Mouse (Mus musculus) c-Kit-positive CD71-negative TER-119-negative erythroid progenitor cells, embryonic 14.5 days (primary cell): Measurements from ENCODE around the gene C1ql2.

Source experiments
- DNase-seq: peaks from one replicate; pipeline ENCODE4 v3.0.0-alpha.2; 2013; ENCODE audit warnings: low read depth

C1ql2 gene

DNA sequence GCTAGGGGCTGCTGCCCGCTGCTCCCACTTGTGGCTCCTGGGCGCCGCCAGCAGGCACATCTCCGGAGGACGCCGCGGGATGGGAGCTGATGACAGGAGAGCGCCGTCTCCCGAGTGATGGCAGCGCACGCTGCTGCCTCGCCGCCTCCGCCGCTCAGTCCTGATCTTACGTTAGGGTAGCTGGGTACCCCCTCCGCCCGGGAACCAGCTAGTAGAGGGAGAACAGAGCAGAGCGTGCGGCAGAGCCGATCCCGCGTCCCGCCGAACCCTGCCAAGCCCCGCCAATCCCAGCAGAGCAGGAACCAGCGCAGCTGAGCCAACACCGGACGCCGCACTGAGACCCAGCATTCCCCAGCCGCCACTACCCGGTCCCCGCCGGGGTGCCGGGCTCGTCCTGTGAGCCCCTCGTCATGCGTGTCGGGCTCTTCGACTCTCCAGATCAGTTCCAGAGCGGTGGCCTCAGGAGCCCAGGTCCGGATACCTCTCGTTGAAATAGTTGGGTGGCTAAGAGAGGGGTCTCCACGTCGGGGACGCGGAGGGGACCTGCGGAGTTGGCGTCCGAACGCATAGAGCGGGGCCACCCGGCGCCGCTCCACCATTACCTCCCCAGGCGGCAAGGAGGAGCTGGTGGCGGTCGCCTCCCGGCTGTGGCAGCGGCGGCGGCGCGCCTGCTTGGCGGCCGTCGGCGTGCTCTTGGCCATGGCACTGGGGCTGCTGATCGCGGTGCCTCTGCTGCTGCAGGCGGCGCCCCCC, at the start of gene C1ql2:
C1ql2 (plus strand) TSS at position 164 of the 753 bp plus-strand sequence.
- no peak for DNase-seq

DNA sequence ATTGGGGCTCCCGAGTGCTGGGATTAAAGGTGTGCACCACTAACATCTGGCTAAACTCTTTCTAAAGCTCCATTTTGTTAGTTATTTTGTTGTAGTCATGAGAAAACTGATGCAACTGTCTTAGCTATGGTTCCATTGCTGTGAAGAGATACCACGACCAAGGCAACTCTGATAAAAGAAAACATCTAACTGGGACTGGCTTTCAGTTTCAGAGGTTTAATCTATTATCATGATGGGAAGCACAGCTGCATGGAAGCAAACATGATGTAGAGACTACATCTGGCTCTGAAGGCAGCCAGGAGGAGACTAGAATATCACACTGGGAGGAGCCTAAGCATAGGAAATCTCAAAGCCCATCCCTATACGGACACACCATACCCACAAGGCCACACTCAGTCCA, 48.7 kb upstream of the C1ql2 start:
- no peak for DNase-seq

DNA sequence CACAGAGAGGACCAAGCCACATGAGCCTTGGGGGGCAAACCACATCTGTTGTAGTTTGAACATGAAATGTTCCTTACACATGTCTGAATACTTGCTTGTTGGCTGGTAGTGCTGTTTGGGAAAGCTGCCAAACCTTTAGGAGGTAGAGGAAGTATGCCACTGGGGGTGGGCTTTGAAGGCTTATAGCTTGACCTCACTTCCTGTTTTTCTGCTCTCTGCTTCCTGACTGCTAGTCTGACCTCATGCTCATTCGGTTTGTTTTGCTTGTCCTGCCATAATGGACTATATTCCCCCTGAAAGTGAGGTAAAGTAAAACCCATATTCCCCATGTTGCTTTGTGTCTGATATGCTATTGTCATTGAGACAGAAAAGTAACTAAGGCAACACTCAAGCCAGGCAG, 46.6 kb upstream of the C1ql2 start:
- no peak for DNase-seq

DNA sequence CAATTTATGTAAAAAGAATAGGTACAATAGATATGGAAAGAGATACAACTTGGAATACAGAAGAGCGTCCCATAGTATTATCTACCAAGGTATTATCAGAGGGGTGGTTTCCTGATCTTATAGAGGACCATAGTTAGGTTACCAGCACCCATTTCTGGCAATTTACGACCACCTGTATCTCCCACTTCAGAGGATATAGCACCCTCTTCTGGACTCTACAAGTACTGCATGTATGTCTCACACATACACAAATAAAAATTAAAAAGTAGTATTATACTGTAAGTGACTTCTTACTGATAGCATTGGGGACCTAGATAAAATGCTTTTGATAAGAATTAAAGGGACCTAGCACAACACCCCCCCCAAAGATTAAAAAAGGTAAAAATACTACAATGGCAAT, 43.4 kb upstream of the C1ql2 start:
- no peak for DNase-seq

DNA sequence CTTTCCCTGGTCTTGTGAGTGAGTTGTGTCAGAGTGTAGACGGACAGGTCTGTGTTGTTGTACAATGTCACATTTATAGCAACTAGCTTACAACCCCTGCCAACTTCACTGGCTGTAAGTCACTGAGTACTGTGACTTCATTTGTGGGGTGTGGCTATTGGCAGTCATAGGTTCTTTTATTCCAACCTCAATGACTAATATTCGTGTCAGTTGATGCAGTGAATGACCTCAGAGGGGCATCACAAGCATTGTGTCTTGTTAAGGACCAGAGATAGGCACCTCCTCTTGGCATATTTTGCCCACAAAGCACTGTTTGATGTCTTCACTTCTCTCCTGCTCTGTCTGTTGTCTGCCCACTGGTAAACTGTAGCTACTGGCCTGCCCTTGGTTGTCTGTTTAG, 34.6 kb upstream of the C1ql2 start:
- no peak for DNase-seq

DNA sequence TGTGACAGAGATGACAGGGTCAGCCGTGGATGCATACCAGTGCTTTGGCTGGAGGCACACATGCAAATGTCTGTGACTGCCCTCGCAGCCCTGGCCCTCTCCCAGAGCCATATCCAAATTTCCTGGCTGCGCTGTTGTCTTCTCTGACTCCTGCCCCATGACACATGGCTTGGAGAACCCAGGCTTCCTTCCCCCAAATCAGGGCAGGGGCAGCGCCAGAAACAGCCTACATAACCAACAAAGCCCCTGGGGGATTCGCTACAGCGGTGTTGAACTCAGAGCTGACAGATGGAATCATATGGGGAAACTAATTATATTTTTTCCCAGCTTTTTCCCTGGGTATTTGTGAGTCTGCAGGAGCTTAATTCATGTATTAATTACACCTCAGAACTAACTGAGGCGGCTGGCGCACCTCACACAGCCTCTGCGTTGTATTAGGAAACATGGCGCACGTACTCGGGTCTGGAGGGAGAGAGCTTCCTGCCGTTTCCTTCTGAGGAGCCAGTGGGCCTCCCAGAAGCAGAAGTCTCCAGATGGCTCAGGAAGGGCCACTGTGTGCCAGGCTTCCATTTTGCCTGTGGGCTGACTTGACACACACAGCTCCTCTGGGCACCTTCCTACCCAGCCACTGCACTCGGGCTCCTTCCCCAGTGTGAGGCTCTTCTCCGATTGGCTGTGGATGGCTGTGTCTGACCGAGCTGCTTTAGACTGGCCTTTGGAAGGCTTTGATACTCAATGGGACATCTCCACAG, 18.9 kb upstream of the C1ql2 start:
- no peak for DNase-seq

DNA sequence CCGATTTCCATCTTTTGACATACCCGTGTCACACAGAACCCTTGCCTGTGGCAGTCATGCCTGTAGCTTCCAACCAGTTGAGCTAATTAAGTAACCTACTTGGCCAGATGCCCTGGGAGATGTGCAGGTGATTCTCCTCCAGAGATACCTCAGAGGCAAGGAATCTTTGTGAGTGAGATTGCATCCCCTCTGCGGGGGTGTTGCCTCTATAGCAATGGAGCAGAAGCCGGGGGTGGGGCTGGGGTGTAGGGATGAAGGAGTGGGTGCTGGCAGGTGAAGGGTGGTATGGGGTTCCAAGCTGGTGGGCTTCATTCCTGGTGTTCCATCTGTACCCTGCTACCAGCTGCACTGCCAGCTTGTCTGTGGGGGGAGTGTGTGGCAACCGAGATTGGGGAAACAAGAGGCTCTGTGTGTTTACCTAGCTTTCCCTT, 17.2 kb upstream of the C1ql2 start:
- DNase-seq = no peak

DNA sequence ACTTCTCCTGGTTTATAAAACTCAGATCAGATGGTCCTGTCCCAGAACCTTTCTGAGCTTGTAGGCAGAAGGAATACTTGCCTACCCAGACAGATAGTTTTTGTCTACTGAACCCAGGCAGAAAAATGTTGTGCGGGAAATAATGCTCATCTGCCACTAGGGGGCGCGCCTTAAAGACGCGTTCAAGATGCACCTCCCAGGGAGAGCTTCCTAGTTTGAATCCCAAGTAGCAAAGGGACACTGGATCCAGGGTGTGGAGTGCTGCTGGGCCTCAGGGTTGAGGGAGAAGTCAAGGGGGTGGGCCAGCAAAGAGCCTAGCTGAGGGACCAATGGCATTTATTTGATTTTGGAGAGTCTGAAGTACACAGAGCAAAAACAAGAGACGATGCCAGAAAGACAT, 12.7 kb upstream of the C1ql2 start:
- DNase-seq = peak; percentile 53

DNA sequence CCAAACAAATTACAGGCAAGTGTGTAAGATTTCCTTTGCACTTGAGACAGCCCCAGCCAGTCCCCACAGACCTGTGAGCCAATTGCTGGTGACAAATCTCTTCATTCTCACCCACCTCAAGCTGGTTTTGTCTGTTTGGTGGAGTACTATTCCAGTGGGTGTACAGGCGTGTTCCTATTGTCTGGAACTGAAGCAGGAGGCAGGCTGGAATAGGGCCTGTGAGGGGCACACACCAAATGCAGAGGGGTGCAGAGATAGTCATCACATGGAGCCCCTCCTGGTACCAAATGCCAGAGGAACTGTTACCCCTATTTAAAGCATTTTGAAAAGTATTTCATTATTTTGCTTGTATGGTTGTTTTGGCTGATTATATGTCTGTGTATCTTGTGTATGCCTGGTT, 12.2 kb upstream of the C1ql2 start:
- no peak for DNase-seq

DNA sequence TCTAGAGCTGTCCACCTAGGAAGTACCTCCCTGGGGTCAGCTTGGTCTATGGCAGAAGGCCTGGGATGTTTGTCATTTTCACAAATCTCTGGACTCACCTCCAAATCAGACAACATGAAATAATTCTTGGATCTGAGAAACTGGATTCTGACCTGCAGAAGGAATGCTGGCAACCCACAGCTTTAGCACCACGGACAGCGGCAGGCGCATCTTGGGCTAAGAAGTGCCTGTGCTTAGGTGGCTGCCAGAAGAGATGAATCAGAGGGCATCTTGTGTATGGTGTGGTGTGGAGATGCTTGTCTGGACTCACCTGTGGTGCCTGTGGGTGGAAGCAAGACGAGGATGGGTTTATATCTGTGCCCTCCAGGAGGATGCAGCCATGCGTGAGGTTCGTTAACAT, 8.5 kb upstream of the C1ql2 start:
- peak; percentile 35 for DNase-seq

DNA sequence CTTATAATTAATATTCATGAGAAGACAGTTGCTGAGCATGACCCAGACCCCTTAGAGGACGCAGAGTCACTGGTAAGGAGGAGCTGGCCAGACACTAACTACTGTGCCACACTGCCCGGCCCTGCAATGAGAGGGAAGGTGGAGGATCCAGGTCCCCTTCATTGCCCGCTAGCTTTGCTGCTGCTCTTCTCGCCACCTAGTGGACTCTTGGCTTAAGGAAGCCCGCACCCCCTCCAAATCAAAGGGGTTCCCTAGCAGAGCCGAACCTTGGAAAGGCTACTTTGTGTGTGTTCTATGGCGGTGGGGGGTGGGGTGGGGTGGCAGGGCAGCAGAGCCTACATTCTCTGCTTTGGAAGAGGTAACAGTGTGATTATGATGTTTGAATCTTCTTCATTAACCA, 2.4 kb upstream of the C1ql2 start:
- DNase-seq = no peak

DNA sequence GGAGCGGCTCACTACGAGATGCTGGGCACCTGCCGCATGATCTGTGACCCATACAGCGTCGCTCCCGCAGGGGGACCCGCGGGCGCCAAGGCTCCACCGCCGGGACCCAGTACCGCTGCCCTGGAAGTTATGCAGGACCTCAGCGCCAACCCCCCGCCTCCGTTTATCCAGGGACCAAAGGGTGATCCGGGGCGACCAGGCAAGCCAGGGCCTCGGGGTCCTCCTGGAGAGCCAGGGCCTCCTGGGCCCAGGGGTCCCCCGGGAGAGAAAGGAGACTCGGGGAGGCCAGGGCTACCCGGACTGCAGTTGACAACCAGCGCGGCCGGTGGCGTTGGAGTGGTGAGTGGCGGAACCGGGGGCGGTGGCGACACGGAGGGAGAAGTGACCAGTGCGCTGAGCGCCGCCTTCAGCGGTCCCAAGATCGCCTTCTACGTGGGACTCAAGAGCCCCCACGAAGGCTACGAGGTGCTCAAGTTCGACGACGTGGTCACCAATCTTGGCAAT, 842 bp downstream of the C1ql2 start:
- no peak for DNase-seq

DNA sequence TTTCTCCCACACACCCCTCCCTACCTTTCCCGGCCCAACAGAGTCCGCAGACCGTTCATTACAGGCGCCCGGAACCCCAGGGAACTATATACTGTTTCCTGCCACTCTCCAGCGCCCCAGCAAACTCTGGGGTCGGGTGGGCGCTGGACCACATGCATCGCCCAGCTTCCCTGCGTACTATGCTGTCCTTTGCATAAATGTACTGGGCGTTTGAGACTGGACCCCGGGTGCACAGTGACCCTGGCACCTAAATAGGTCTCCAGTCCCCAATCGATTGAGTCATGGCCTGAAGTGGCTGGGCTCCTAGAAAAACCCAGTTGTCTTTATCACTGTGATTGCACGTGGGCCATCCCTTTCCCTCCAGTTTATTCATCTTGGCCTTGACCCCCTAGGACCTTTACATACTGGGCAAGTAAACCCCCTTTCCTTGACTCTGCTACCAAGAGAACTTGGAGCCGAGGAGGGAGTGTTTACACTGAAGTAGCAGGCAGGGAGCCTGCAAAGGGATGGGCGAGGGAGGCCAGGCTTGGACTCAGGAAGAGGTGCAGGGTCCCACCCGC, 1.5 kb downstream of the C1ql2 start:
- no peak for DNase-seq

DNA sequence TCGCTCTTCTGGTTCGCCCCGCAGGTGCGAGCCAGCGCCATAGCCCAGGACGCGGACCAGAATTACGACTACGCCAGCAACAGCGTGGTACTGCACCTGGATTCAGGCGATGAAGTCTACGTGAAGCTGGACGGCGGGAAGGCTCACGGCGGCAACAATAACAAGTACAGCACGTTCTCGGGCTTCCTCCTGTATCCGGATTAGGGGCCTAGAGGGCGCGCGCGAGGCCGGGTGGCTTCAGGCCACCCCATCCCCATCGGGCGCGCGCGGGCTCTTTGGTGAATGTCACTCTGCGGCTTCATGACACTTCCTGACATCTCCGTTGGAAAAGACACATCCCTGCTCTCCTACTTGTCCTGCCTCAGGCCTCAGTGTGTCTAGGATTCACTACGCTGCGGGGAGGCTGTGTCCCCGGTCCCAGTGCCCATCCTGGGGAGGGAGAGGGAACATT, 2.0 kb downstream of the C1ql2 start:
- DNase-seq = peak; percentile 14

DNA sequence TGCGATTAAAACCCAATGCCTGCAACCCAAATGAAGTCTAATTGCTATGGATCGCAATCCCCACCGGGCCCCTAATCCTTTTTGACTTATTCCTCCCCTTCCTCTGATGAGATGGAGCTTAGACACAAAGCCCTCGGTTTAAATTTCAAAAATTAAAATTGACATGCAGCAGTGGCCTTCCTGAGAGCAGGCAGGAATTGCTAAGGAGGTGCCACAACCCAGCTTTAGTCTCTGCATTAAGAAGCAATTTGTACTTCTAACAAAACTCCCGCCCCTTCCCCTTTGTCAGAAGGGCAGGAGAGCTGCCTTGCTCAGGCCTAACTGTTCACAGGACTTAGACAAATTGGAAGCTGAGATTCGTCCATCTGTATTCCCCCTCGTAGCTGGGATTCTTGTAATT, 4.6 kb downstream of the C1ql2 start:
- no peak for DNase-seq

DNA sequence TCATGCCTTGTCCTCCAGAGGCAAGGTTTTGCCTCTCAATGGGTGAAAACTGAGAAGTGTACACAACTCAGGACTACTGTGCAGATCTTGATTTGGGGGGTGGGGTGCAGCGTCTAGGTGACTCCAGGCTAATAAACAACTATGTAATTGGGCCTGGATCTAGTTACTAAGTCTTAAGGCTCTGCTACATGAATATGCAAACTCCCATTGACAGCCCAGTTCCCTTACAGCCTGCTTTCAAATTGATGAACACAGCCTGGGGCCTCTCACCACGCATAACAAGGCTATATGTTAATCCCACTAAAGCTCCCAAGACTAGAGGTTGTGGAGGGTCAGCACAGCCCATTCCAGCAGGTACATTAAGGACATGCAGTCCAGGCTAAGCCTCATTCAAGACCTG, 14.0 kb downstream of the C1ql2 start:
- DNase-seq = no peak

DNA sequence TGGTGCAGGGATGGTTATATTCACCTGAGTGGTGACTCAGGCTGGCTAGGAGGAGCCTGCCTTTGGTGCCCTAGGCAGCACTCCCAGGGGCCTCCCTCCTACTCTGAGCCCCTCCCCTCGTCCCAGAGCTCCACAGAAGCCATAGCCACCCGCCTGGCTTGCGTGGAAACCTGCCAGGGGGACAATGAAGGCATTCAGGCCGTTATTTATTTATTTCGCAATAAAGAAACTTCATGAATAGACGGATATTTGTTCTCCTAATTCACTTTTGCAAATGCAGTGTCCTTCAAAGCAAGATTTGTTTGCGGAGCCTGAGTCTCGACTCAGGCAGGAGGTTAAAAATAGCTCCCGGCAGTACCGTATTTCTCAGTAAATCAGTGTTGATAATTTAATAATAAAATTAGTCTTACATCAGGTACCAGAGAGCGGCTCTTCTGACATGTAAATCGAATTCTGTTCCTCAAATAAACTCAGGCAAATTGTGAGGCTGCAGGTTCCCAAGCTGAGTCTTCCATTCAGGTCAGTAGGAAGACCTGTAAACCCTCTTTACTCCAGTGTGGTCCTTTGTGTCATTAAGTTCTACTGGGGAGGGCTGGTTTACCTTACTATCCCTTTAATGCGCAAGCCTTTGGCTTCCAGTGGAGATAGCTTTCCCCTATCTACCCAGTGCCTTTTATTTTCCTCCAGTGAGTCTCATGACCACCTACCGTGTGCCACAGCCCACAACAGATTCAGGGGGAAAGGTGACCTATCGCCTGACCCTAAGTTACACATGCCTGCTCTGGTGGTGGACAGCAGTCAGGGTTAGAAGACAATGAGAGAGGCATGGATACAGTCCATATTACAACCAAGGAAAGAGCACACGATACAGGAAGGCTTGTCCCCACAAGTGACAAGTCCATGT, 17.2 kb downstream of the C1ql2 start:
- DNase-seq = no peak

DNA sequence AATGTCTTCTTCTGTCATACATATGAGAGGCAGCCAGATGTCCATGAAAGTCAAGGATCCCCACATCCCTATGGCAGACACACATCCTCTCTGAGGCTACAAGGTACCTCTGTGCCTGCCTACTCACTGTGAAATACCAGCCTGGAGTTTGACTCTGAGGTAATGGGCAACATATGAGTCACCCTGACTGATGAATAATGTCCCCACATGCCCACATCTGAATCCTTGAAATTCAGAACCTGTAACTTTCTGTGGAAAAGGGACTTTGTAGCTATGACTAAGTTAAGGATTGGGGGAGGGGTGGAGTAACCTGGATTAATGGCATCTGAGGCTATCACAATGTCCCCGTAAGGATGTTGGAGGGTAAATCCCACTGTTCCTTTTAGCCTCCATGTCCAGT, 23.3 kb downstream of the C1ql2 start:
- no peak for DNase-seq

DNA sequence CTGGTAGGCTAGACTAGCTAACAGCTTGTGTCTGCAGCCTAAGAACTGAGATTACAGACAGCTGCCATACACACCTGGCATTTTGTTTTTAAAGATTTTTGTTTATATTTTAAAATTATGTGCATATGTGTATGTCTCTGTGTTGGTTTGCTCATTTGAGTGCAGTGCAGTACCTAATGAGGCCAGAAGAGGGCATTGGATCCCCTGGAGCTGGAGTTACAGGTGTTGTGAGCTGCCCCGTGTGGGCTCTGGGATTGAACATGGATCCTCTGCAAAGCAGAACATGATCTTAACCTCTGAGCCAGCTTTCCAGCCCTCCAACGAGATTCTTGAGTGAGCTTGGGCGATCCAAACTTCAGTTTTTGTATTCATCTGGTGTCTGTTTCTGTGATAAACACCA, 27.8 kb downstream of the C1ql2 start:
- no peak for DNase-seq

DNA sequence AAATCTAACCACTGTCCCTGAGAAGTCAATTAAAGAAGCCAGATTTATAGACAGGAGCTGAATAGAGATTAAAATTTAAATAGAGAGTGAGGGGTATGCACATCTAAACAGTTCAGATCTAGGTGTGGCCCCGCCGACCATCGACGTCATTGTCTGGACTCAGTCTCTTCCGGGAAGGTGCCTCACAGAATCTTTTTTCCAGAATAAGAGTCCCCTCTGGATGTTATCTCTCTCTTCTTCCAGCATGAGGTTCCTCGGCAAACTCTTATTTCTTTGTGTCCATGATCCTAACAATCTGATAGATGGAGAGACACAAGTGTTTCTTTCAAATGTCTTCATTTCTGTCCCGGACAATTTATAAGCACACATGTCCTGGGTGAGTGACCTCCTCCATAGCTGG, 33.7 kb downstream of the C1ql2 start:
- no peak for DNase-seq

DNA sequence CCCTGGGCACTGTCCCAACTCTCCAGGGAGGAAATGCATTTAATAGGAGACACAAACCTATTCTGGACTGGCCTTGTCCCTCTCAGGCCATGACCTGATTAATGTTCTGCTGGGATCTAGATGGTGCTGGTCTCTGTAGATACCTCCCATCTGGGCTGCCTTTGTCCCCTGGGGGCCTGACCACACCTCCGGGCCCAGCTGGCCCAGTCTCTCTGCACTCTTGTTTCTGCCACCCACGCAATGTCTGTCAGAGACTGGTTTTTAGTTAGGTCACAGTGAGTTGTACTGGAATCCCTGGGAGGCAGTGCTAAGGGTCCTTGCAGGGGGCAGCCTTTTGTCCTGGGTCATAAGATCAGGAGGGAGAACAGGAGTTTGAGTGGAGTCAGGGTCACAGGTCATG, 34.5 kb downstream of the C1ql2 start:
- DNase-seq = no peak

DNA sequence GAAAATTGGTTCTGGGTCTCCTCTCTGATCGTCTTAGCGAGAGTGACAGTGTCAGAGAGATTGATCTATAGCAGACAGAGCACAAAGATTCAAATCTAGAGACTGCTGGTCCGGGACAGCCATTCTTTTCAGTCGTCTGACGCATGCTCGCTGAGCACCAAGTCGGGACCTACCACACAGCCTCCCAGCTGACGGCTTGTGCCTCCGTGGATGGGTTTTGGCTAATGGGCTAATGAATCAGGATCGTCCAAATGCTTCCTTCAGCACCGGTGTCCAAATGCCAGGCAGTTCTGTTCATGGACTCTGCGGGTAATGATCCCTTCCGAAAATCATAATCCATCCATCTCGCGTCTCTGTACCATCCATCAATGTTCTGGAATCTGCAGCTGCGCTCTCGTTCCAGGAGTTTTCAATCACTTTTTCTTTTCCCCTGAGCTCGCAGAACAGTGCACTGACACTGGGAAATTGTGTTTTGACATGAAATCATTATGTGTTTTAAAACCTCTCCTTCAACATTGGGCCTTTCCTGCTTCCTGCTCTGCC, 44.7 kb downstream of the C1ql2 start:
- no peak for DNase-seq
